Mouse (Mus musculus) olfactory bulb, adult 2 months (tissue): ENCODE results near the gene Nek3.

Source experiments
- CTCF ChIP-seq: fragments of 200-500 bp; IDR thresholded peaks from 2 replicates; pipeline ENCODE4 v1.5.1; 2012; ENCODE audit warnings: low read depth, mild to moderate bottlenecking, low read length, moderate library complexity; ENCODE audit not compliant: insufficient read depth
- POLR2A ChIP-seq: fragments of 200-500 bp; IDR thresholded peaks from 2 replicates; pipeline ENCODE4 v1.6.1; 2012; ENCODE audit warnings: mild to moderate bottlenecking, low read depth, low read length, moderate library complexity; ENCODE audit not compliant: insufficient read depth

- no peak for TF ChIP-seq POLR2A
- TF ChIP-seq CTCF: no peak
Measured at GRCm38 (mm10) chr8:22148367-22148740, 17.9 kb downstream of the Nek3 start.
